Mouse (Mus musculus) brain, embryonic 18.5 days (tissue): ENCODE data around the gene Rsph9.

Source experiments
- DNase-seq: peaks from one replicate; pipeline ENCODE4 v3.0.0-alpha.2; 2012; ENCODE audit warnings: low read depth, low spot score

The Rsph9 gene

DNA sequence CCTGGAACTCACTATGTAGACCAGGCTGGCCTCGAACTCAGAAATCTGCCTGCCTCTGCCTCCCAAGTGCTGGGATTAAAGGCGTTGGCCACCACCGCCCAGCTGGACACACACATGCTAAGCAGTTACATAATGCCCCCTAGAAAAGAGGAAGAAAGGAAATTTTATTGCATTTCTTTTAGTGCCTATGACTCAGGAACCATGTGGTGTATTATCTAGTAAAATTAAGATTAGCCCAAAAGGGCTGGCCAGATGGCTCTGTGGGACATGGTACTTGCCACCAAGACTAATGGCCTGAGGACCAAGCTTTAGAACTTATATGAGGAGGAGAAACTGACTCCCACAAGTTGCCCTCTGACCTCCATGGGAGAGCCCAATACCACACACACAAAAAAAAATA, 4.1 kb downstream of the Rsph9 start:
- DNase-seq, result no peak

DNA sequence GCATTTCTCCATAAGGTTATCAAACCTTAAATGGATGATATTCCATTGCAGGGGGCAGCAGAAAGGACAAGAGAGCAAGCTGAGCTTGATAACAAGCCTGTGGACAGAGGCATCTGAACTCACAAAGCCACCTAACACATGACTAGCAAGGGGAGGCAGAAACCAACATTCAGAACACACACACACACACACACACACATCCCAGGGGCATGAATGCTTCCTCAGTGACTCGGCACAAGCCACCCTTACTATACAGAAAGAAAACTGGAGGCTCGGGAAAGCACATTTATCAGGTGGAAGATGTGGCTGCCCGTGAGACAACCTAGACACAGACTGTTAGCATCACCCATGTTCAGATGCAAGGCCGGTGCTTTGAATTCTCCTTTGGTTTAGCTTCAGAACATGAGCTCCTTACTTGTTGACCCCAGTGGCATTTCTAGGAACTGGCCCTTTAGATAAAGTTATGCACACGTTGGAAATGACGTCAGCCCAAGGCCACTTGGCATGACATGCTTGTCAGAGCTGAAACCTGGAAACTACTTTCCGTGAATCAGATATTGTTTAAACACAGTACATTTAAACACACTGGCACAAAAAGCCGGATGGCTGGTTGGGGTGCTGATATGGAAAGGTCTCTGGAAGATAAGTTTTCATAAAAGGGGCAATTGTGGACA, 5.3 kb downstream of the Rsph9 start:
- DNase-seq, result no peak

DNA sequence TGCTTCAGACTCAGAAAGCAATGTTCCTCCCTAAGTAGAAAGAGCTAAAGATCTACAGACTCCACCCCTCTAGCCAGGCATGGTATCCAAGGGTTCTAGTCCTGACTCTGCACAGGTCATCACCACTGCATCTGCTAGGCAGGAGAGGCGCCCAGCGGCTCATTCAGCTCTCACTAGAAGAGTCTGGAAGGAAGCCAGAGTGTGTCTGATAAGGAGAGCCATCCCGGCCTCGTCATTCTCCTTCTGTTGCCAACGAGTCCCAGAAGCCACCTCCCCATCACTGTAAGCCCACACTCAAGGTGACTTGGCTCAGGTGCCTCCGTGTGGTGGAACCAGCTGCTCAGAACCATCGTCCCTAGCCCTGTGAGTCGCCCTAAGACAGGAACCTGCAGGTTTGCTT, 11.2 kb downstream of the Rsph9 start:
- no peak for DNase-seq

DNA sequence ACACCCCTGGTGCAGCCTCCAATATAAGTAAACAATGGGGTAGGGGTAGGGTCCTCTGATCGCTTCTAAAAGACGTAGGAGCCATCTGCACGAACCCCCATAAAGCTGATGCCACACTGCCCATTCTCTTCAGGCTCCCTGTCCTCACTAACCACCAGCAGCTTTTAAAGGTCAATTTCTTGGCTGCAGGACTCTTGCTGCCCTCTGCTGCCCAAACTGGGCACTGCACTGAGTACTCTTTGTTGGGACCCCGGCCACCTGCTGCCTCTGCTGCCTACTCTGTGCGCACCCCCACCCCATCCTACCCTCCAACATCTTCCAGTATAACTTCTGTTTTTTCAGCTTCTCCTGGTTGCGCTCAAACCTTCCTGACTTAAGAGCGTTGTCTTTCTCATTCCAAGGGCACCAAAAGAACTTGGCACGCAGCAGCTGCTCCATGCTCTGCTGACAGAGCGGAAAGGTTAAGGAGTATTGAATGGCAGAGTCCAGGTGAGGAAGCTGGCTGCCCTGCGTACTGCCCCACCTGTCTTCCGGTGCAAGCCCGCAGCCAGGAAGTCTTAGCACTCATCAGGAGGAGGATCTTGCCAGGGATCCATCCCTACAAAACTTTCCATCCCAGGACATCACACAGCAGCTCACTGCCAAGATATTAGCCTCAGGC, 11.8 kb downstream of the Rsph9 start:
- DNase-seq, result no peak

DNA sequence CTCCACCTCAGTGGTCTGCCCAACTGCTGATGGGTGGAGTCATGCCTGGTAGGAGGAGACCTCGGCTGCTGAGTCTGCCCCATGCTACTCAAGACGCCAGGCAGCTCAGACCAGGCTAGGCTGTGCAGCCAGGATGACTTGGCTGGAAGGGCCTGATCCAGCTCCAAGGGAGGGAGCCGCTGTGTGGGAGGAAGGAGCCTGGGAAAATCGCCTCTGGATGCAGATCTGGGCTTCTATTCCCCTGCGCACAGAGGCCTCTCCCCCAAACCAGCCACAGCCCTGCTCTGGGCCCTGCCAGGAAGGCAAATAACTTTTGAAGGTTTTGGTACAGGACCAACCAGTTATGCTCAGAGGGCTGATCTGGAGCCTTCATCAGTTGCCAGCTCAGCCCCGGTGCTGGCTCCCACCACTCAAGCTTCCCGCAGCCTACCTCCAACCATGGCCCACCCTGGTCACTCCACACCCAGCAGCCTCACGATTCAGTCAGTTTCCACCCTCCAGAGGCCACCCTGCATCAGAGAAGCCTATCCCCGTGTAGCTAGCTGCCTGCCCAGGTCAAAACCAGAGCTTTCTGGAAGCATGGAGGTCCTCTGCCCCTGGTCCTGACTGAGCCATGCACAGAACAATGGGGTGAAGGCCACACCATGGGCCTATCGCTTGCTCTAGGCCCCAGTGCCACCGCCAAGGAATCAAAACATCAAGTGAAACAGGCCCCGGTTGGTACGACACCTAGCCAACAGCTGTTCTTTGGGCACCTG, 14.1 kb downstream of the Rsph9 start:
- no peak for DNase-seq

DNA sequence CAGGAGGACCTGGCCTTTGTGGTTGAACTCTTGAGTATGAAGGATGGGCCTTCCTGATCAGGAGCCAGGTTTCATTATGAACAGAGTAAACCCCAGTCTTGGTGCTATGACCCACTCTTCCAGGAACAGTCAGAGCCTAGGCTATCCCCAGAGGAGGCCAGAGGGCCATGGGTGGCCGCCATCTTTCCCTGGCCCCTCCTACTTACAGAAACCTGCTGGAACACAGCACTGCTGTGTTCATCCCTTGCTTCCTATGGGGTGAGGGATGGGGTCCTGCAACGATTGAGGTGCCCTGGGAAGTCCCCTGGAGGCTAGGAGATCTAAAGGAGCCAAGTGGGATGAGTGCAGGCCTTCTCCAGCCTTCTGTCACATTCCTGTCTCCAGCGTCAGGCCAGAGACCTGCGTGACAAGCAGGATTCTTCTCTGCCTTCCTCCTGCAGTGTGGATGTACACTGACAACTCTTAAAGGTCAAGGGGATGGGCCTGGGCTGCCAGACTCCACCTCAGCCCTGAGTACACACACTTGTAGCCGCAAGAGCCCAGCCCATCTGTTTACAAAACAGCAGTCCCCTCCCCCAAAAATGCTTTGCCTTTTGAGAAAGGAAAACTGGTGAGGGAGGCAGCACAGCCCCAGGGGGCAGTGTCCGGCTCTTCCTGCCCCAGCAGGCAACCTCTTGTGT, 16.1 kb downstream of the Rsph9 start:
- DNase-seq, result no peak

DNA sequence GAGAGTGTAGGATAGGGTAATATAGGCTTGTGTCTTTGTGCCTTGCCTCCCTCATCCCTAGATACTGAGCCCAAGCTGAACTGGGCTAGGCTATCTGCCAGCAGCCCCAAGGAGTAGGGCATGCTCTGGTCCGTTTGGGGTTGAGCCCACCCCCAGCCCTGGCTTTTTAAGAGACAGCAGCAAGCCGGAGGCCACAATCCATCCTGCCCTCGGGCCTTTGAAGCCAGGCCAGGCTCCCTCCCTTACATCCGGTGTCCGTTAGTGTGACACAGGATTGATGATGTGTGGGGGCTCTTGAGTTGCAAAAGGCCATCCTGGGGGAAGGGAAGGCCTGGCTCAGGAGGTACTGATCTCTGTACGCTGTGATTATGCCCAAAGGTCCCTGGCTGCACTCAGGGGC, 17.4 kb downstream of the Rsph9 start:
- no peak for DNase-seq

DNA sequence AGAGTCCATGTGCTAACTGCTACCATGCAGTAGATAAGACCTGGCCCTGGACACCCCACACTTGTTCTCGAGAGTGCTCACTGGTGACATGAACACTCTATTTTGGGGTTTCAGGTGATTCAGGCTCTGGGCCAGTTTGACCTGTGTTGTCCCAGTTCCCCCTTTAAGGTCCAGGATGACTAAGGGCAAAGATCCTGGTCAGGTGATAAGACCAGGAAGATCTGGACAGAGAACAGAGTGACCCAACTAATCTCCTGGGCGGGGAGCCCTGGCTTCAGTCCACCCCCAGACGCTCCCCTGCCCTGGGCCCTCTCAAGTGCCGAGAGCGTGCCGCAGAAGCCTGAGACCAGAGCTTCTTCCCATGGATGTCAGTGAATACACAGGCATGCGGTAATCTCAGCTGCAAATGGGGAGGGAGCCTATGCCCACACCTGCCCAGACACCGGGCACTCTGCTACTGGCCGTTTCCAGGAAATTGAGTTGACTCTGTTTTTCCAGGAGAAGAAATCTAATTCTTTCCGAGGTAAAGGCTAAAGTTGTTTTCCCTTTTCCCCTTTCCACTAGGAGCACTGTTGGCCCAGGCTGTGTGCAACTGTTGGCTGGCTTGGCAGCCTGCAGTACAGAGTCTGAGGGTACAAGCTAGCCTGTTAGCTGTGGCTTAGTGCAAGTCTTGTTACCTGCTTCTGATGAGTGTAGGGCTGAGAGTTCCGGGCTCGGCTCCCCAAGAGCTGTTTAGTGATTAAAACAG, 19.9 kb downstream of the Rsph9 start:
- DNase-seq, result no peak

DNA sequence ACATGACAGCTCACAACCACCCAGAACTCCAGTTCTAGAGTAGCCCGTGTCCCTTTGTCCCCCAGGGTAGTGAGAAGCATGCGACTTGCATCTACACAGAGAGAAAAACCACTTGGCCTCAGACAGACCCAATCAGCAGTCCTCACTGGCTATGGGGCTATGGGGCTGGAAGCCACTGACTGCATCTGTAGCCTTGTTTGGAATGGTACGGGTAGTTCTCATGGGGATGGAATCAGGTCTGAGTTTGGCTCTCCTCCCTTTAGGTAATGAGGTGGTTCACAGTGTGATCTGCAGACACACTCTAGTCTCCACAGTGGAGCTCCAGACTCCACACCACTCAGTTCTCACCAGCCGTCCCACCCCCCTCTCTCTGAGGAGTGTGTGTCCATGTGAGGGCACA, 20.7 kb downstream of the Rsph9 start:
- no peak for DNase-seq

DNA sequence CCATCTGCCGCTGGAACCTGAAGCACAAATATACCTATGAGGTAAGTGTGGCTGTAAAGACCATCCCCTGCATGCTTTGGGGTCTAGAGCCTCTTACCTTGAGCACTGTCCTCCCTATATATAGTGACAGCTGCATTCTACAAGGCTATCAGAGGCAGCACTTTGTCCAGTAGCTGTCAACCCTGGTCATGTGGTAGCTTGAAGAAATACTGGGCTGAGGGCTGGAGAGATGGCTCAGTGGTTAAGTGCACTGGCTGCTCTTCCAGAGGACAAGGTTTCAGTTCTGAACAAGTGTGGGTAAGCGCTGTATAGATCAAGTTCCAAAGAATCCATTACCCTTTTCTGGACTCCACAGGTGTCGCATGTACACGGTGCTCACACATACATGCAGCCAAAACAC, 21.2 kb downstream of the Rsph9 start:
- DNase-seq, result no peak

DNA sequence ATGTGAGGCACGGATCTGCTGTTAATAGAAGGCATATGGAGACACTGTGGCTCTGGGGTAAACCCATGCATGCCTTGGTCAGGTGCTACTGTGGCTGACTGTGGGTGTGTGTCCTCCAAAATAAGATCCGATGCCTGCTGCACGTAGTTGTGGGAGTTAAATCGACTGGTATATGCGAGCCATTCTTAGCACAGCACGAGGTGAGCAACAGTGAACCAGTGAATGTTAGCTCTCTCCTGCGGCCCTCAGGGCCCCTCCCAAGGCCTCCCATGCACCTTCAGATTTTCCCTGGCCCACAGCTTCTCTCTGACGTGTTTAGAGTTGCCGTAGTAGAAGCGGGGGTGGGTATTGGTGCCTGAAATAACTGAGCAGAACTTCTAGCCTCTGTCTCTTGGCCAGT, 24.4 kb downstream of the Rsph9 start:
- DNase-seq, result no peak

DNA sequence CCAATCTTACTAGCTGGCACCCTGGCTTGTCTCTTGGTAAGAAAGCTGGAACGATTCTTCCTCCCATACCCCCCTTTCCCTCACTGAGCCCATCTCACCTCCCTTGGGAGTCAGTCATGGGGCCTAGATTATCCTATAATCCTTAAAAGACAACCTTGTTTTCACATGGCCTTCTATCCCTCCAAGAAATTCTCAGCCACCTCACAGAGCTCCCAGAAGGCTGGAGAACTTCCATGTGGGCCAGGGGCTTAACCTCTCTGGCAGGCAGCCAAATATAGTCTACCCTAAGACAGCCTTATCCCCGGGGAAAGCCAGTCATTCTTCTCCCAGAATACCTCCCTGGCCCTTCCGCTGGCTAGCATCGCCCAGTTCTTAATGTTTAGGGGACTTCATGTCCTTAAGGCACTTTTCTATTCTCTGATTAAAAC, 25.6 kb downstream of the Rsph9 start:
- DNase-seq, result no peak

DNA sequence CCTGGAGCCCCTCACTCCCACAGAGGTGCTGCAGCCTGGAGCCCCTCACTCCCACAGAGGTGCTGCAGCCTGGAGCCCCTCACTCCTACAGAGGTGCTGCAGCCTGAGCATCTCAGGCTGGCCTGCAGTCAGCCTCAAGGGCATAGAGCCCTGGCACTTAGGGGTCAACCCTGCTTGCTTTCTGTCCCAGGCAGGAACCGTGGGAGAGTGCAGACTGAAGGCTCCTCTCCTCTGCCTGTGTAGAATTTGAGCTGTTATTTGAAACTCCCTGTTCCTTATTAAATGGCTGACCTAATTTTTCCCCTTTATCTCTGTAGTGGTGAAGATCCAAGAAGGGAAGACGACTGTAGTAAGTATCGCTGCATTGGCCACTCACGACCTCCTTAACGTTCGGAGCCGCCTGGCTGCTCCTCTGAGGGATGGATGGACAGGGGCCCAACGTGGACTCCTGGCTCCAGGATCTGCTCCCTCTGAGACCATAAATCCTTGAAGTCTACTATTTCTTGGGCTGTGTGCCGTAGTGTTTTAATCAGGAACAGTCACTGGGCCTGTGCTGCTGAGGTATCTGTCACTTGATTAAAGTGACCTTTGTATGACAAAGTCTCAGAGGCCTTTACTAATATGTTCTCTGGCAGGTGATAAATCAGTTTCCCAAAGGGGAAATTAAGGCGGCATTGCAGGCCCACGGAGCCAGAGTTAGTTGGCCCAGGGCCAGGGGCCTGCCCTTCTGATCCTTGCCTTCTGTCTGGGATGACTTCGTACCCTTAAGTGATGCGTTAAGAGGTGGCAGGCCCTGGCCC, 26.2 kb downstream of the Rsph9 start:
- no peak for DNase-seq

DNA sequence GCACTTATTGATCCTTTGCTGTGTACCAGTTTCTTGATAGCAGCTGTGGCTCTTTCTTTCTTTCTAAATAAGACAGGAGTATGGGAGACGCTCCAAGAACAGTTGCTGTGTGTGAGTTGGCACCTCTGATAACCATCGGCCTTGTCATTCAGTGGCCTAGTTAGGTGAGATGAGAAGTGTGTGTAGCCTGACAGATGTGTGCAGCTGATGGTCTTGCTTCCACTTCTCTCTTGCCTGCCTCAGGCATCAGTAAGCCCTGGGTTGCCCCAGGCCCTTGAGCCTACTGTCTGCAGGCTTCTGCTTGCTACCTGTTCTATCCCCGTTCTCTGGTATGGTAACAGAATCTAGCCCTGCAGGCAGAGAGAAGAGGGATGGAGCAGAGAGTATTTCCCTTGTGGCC, 27.1 kb downstream of the Rsph9 start:
- no peak for DNase-seq

DNA sequence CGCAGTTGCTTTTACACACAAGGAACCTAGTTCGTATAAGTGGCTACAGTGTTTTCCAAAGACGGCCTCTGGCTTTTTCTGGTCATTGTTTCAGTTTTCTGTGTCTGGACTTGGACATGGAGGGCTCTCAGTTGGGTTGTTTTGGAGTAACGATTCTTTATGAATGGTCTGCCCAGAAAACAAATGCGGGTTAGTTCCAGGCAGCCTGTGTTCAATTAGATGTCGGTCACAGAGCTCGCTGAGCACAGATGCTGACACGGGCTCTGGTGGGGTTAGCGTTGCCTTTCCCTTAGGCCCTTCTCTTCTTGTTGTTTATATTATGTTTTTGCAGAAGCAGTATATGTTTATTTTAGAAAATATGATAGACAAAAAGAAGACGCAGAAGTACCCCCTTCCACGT, 27.9 kb downstream of the Rsph9 start:
- DNase-seq, result no peak

DNA sequence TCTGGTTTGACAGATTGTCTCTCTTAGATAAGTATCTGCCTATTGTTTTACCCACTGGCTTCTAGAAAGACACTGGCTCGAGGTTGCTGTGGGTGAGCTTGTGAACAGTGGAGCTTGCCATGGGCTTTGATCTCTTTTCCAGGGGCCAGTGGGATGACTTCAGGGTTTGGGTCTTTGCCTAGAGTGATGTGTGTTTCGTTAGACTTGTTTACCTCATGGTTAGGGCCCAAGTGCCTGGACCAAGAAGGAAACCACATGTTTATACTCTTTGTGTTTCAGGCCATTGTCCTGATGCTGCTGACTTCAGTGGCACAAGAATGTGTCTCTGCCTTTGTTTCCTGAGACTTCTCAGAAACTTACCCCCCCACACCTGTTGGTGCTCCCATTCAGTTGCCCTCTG, 28.5 kb downstream of the Rsph9 start:
- DNase-seq, result no peak

DNA sequence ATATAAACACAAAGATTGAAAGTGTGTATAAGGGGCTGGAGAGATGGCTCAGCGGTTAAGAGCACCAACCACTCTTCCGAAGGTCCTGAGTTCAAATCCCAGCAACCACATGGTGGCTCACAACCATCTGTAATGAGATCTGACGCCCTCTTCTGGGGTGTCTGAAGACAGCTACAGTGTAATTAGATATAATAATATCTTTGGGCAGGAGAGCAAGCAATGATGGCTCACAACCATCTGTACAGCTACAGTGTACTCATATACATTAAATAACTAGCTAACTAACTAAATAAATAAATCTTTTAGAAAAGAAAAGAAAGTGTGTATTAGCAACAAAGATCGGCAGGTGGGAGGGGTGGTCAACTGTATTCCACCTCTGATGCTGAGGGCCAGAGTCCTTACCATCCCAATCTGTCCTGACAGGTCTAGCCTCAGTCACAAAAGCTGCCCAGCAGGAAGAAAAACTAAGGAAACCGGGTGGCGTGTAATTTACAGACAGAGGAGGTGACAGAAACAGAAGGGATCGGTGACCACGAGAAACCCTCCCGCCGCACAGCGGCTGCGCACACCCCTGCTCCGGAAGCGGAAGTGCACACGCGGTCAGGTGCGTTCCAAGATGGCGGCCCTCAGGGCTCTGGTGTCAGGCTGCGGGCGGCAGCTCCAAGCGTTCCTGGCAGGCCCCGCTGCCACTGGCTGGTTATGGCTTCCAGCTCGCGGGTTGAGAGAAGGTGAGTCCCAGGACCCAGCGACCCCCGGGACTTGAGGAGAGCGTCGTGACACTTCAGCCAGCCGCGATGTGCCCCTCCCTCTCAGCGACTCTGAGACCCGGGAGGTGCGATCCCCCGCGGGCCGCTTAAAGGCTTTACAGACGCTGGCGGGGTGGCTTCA, 33.4 kb downstream of the Rsph9 start, which contains the start of gene Mrps18a:
Gene Mrps18a (plus strand): TSS at position 585 of the 888 bp plus-strand sequence.
- peak; percentile 71 for DNase-seq

DNA sequence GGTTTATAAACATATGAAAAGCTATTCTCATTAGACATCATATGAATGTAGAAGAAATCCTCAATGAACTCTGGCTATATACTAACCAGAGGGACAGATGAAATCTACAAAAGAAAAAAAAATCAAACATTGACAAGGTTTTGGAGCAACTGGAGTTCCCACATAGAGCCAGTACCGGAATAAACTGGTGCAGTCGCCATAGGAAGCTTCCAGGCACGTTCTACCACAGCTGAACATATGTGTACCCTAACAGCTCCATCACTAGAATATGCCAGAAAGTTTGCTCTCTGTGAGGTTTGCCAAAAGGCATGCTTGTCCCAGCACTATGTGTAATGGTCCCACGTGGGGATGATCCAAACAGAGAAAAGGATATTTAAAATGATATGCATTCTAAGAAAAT, 35.7 kb downstream of the Rsph9 start:
- DNase-seq, result no peak

DNA sequence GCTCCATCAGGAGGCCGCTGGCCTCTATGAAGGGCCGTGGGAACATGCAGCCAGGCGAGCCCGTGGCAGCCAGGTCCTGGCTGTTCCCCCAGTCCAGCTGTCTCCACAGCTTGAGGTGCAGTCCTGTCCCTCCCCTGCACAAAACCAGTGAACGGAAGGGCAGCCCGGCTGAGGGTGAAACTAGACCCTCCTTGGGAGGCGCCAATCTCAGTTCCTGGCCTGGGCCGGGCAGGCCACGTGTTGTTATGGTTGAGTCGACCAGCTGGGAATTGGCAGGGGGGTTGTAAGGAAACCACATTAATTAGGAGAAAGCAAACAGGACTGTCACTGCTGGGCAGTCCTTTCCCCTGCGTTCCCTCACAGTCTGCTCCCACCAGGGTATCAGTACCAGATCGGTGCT, 39.5 kb downstream of the Rsph9 start:
- no peak for DNase-seq
